Mouse (Mus musculus) MEL (cell line): ENCODE measurements at regions not wholly inside any gene's neighbourhood (a gene's known extent, or its start where the extent isn't known, plus 50 kb on each side); places are given as distances from the start of the nearest gene placed in this dataset.

Experiments used
- DNase-seq: peaks from one replicate; pipeline ENCODE4 v3.0.0; 2011; ENCODE audit warnings: low read depth, low spot score
- H3K27ac ChIP-seq: 2 replicates; pipeline ENCODE4 v1.5.1; 2012; ENCODE audit warnings: low read depth, mild to moderate bottlenecking, control low read depth, low read length, moderate library complexity; ENCODE audit not compliant: control insufficient read depth
- H3K27me3 ChIP-seq, 2 experiments: fragments of 150-350 bp in 1 of 2; sonication (generic) in 1 of 2; 2 replicates each; pipeline ENCODE4 v1.6.1; 2012; ENCODE audit warnings: low read length in 2 of 2, mild to moderate bottlenecking in 2 of 2, improper control_type of control experiment in 1 of 2, moderate library complexity in 1 of 2; ENCODE audit not compliant: insufficient read depth in 2 of 2, control insufficient read depth in 1 of 2
- H3K36me3 ChIP-seq, 2 experiments: 2 replicates each; pipeline ENCODE4 v1.6.1; 2012 to 2014; ENCODE audit warnings: low read length in 2 of 2, improper control_type of control experiment in 1 of 2, inconsistent platforms in 1 of 2, mild to moderate bottlenecking in 1 of 2; ENCODE audit not compliant: insufficient read depth in 2 of 2, control insufficient read depth in 1 of 2
- H3K4me1 ChIP-seq, 2 experiments: fragments of 150-350 bp in 1 of 2; sonication (generic) in 1 of 2; 2 replicates each; pipeline ENCODE4 v1.6.1; 2012; ENCODE audit warnings: low read length in 2 of 2, improper control_type of control experiment in 1 of 2, mild to moderate bottlenecking in 1 of 2; ENCODE audit not compliant: insufficient read depth in 2 of 2, control insufficient read depth in 1 of 2
- H3K4me3 ChIP-seq, 2 experiments: fragments of 150-350 bp in 1 of 2; sonication (generic) in 1 of 2; 2 replicates each; pipeline ENCODE4 v1.5.1; 2012; ENCODE audit warnings: low read depth in 2 of 2, low read length in 2 of 2, mild to moderate bottlenecking in 2 of 2, moderate library complexity in 2 of 2, control low read depth in 1 of 2, improper control_type of control experiment in 1 of 2; ENCODE audit not compliant: control insufficient read depth in 1 of 2, insufficient read depth in 1 of 2
- H3K79me2 ChIP-seq: 2 replicates; pipeline ENCODE4 v1.6.1; 2012; ENCODE audit warnings: mild to moderate bottlenecking, low read length, moderate library complexity; ENCODE audit not compliant: control insufficient read depth, poor library complexity, insufficient read depth
- H3K9ac ChIP-seq: 2 replicates; pipeline ENCODE4 v1.6.1; 2012; ENCODE audit warnings: low read depth, mild to moderate bottlenecking, control low read depth, low read length, moderate library complexity; ENCODE audit not compliant: control insufficient read depth, poor library complexity, severe bottlenecking
- H3K9me3 ChIP-seq: fragments of 150-350 bp; sonication (generic); replicated peaks from 2 replicates; pipeline ENCODE4 v1.6.1; 2012; ENCODE audit warnings: mild to moderate bottlenecking, low read length, improper control_type of control experiment, moderate library complexity; ENCODE audit not compliant: insufficient read depth
- BHLHE40 ChIP-seq: IDR thresholded peaks from 2 replicates; pipeline ENCODE4 v1.6.1; 2012; ENCODE audit warnings: low read depth, mild to moderate bottlenecking, inconsistent platforms, low read length, improper control_type of control experiment, borderline replicate concordance
- CTCF ChIP-seq, 3 experiments: IDR thresholded peaks in 2 of 3; conservative IDR thresholded peaks in 1 of 3; 2 replicates each; pipeline ENCODE4 v1.5.1; 2011 to 2012; ENCODE audit warnings: low read length in 3 of 3, low read depth in 2 of 3, mild to moderate bottlenecking in 2 of 3, improper control_type of control experiment in 1 of 3, inconsistent platforms in 1 of 3, mixed read lengths in 1 of 3, moderate library complexity in 1 of 3; ENCODE audit not compliant: control insufficient read depth in 1 of 3, insufficient read depth in 1 of 3, poor library complexity in 1 of 3, severe bottlenecking in 1 of 3
- E2F4 ChIP-seq: IDR thresholded peaks from 2 replicates; pipeline ENCODE4 v1.6.1; 2011; ENCODE audit warnings: low read depth, low read length, improper control_type of control experiment, borderline replicate concordance
- ELF1 ChIP-seq: IDR thresholded peaks from 2 replicates; pipeline ENCODE4 v1.6.1; 2014; ENCODE audit warnings: low read depth, mild to moderate bottlenecking, inconsistent platforms, low read length, improper control_type of control experiment, moderate library complexity
- EP300 ChIP-seq, 2 experiments: IDR thresholded peaks; 2 replicates each; pipeline ENCODE4 v1.6.1; 2011; ENCODE audit warnings: improper control_type of control experiment in 2 of 2, low read length in 2 of 2, low read depth in 1 of 2, mild to moderate bottlenecking in 1 of 2
- ETS1 ChIP-seq: IDR thresholded peaks from 2 replicates; pipeline ENCODE4 v1.6.1; 2012; ENCODE audit warnings: low read depth, mild to moderate bottlenecking, inconsistent platforms, low read length, improper control_type of control experiment, moderate library complexity
- GABPA ChIP-seq: IDR thresholded peaks from 2 replicates; pipeline ENCODE4 v1.6.1; 2012; ENCODE audit warnings: low read depth, mild to moderate bottlenecking, inconsistent platforms, low read length, improper control_type of control experiment, moderate library complexity
- GATA1 ChIP-seq: IDR thresholded peaks from 2 replicates; pipeline ENCODE4 v1.6.1; 2011; ENCODE audit warnings: low read depth, low read length, improper control_type of control experiment
- HCFC1 ChIP-seq: IDR thresholded peaks from 2 replicates; pipeline ENCODE4 v1.6.1; 2012; ENCODE audit warnings: low read depth, mild to moderate bottlenecking, inconsistent platforms, low read length, improper control_type of control experiment, moderate library complexity
- JUND ChIP-seq: IDR thresholded peaks from 2 replicates; pipeline ENCODE4 v1.6.1; 2011; ENCODE audit warnings: low read depth, mild to moderate bottlenecking, improper control_type of control experiment, low read length
- MAFK ChIP-seq: IDR thresholded peaks from 2 replicates; pipeline ENCODE4 v1.6.1; 2011; ENCODE audit warnings: low read depth, mild to moderate bottlenecking, low read length, improper control_type of control experiment, borderline replicate concordance
- MAZ ChIP-seq: IDR thresholded peaks from 2 replicates; pipeline ENCODE4 v1.6.1; 2012; ENCODE audit warnings: low read depth, mild to moderate bottlenecking, inconsistent platforms, low read length, improper control_type of control experiment
- MEF2A ChIP-seq: IDR thresholded peaks from 2 replicates; pipeline ENCODE4 v1.6.1; 2014; ENCODE audit warnings: low read depth, mild to moderate bottlenecking, inconsistent platforms, low read length, improper control_type of control experiment; ENCODE audit not compliant: poor library complexity, insufficient replicate concordance, severe bottlenecking; ENCODE audit errors: extremely low read depth
- NRF1 ChIP-seq: IDR thresholded peaks from 2 replicates; pipeline ENCODE4 v1.6.1; 2014; ENCODE audit warnings: low read depth, mild to moderate bottlenecking, inconsistent platforms, low read length, improper control_type of control experiment, moderate library complexity; ENCODE audit not compliant: poor library complexity, insufficient read depth, severe bottlenecking
- POLR2A ChIP-seq, 2 experiments: IDR thresholded peaks; 2 replicates each; pipeline ENCODE4 v1.6.1; 2011 to 2012; ENCODE audit warnings: low read length in 2 of 2, mild to moderate bottlenecking in 2 of 2, control low read depth in 1 of 2, improper control_type of control experiment in 1 of 2, low read depth in 1 of 2, moderate library complexity in 1 of 2; ENCODE audit not compliant: control insufficient read depth in 1 of 2, insufficient read depth in 1 of 2, poor library complexity in 1 of 2
- POLR2AphosphoS2 ChIP-seq: IDR thresholded peaks from 2 replicates; pipeline ENCODE4 v1.6.1; 2011; ENCODE audit warnings: low read length, improper control_type of control experiment
- POLR2AphosphoS5 ChIP-seq: IDR thresholded peaks from 2 replicates; pipeline ENCODE4 v1.6.1; 2012; ENCODE audit warnings: low read depth, borderline replicate concordance, mild to moderate bottlenecking, inconsistent platforms, low read length, moderate library complexity, mixed read lengths
- RAD21 ChIP-seq: IDR thresholded peaks from 2 replicates; pipeline ENCODE4 v1.6.1; 2011; ENCODE audit warnings: mild to moderate bottlenecking, low read depth, low read length, improper control_type of control experiment
- RCOR1 ChIP-seq: IDR thresholded peaks from 2 replicates; pipeline ENCODE4 v1.6.1; 2012; ENCODE audit warnings: low read depth, mild to moderate bottlenecking, inconsistent platforms, low read length, improper control_type of control experiment
- SMC3 ChIP-seq: IDR thresholded peaks from 2 replicates; pipeline ENCODE4 v1.6.1; 2011; ENCODE audit warnings: low read depth, low read length, improper control_type of control experiment
- UBTF ChIP-seq: IDR thresholded peaks from 2 replicates; pipeline ENCODE4 v1.6.1; 2012; ENCODE audit warnings: low read depth, mild to moderate bottlenecking, inconsistent platforms, low read length, improper control_type of control experiment, moderate library complexity, borderline replicate concordance; ENCODE audit not compliant: insufficient read depth
- USF1 ChIP-seq: IDR thresholded peaks from 2 replicates; pipeline ENCODE4 v1.6.1; 2014; ENCODE audit warnings: low read depth, mild to moderate bottlenecking, inconsistent platforms, low read length, improper control_type of control experiment, moderate library complexity
- ZC3H11A ChIP-seq: IDR thresholded peaks from 2 replicates; pipeline ENCODE4 v1.6.1; 2012; ENCODE audit warnings: low read depth, mild to moderate bottlenecking, inconsistent platforms, low read length, improper control_type of control experiment
- ZKSCAN1 ChIP-seq: IDR thresholded peaks from 2 replicates; pipeline ENCODE4 v1.6.1; 2012; ENCODE audit warnings: low read depth, mild to moderate bottlenecking, inconsistent platforms, low read length, improper control_type of control experiment, moderate library complexity
- ZMIZ1 ChIP-seq: IDR thresholded peaks from 2 replicates; pipeline ENCODE4 v1.6.1; 2012; ENCODE audit warnings: low read depth, mild to moderate bottlenecking, inconsistent platforms, low read length, improper control_type of control experiment, moderate library complexity
- ZNF384 ChIP-seq: IDR thresholded peaks from 2 replicates; pipeline ENCODE4 v1.6.1; 2012; ENCODE audit warnings: low read depth, mild to moderate bottlenecking, inconsistent platforms, low read length, improper control_type of control experiment

DNA sequence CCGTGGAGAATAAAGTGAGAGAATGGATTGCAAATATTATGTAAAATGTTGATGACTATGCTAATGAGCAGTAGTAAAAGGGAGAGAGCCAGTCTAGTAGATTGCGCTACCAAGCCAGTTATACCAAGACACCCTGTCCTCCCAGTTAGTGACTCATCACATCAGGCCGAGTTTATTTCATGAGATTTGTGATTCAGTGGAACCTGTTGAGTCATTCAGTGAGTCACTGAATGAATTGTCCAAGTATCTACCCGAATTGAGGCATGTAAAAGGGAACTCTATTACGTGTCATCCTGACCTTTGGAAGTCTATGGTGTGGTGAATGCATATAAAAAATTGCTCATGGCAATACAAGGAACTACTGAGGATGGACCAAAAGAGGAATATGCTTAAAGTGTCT lies 504.3 kb upstream of the Fam160b2 start:
- no peak overlapping the region for H3K9ac ChIP-seq
- H3K4me1 ChIP-seq = no peaks in the 10 kb centered on the region; a peak in 1 of 4 replicates
- H3K4me3 ChIP-seq = no peak overlapping the region
- peak; percentile 78 for DNase-seq
- H3K79me2 ChIP-seq = no peaks in the 10 kb centered on the region
- H3K36me3 ChIP-seq = peaks cover 0 to 9% of the 10 kb centered on the region in 2 experiments; a peak in 2 of 4 replicates
- H3K27ac ChIP-seq = no peak overlapping the region
- no peaks in the 10 kb centered on the region for H3K9me3 ChIP-seq
- no peaks in the 10 kb centered on the region for H3K27me3 ChIP-seq
- TF ChIP-seq MAFK (no peak), BHLHE40 (no peak), CTCF (IDR thresholded peaks at IDR 0.05 in 2 of 3, conservative IDR thresholded peaks at IDR 0.05 in 1 of 3; ENCODE audit: control insufficient read depth in 1 of 3, insufficient read depth in 1 of 3, low read depth in 2 of 3, low read length in 3 of 3, poor library complexity in 1 of 3, severe bottlenecking in 1 of 3) (no peak), ETS1 (peak; percentile 23), ZC3H11A (no peak), POLR2A (IDR thresholded peaks at IDR 0.05; ENCODE audit: control insufficient read depth in 1 of 2, insufficient read depth in 1 of 2, low read depth in 1 of 2, low read length in 2 of 2, poor library complexity in 1 of 2) (no peak), MAZ (no peak), RAD21 (no peak), ELF1 (no peak), JUND (peak; percentile 77; the same call in 1 of the 2 replicates), GATA1 (no peak), RCOR1 (no peak), ZMIZ1 (no peak), E2F4 (no peak), EP300 (IDR thresholded peaks at IDR 0.05; ENCODE audit: low read depth in 1 of 2, low read length in 2 of 2) (peak in 1 of 2 experiments; percentile 59; a peak in 1 of 4 replicates)

DNA sequence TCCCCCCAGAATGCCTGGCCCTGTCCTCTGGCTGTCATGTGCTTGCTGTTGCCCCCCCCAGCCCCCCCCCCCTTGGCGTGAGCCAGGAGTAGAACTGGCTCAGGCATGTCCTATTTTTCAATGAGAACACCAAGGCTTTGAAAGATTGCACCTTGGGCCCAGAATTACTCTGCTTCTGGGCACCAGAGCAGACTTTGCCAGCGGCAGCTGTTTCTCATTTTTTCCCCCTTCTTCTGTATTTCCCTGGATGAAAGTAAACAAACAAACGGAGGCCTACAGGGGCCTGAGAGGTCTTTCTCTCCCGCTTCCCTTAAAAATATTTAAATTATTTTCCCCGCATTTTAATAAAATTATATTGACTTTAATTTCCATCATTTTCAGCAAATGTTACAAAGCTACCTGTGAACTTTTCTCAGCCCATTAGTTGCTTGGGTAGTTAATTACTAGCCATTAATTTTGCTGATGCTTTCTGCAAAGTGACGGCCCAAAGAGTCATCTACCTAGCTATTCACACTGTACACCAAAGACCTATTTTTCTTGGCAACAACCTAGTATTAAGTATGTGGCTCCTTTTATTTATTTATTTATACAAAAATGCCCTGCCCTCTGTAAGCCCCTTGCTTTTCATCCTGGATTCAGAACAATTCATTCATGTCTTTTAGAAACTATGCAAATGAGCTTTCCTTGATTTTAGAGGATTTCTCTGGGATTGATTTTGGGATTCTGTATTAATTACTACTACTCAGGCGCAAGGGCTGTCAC lies 496.2 kb upstream of the Fam160b2 start:
- Histone ChIP-seq H3K27ac (no peak overlapping the region), H3K27me3 (no peaks in the 10 kb centered on the region), H3K79me2 (no peaks in the 10 kb centered on the region), H3K4me1 (no peaks in the 10 kb centered on the region), H3K9ac (no peak overlapping the region), H3K9me3 (no peaks in the 10 kb centered on the region), H3K4me3 (no peak overlapping the region), H3K36me3 (no peaks in the 10 kb centered on the region)
- TF ChIP-seq USF1 (no peak), SMC3 (no peak), GATA1 (no peak), HCFC1 (no peak), ELF1 (no peak), ZNF384 (no peak), UBTF (no peak), EP300 (IDR thresholded peaks at IDR 0.05; ENCODE audit: low read depth in 1 of 2, low read length in 2 of 2) (no peak), POLR2AphosphoS2 (no peak), MAFK (no peak), ZMIZ1 (no peak), RCOR1 (no peak), MEF2A (no peak), BHLHE40 (no peak), MAZ (no peak), POLR2AphosphoS5 (no peak), NRF1 (no peak), ETS1 (no peak), GABPA (no peak), ZKSCAN1 (no peak)
- no peak for DNase-seq
